Mouse (Mus musculus): ENCODE results near the gene Mrps33. TPM values are rescaled to one million over a fixed set of nuclear protein-coding genes. Genes with fewer than 3 reads are reported as not detected.

Mrps33 gene
- 245 and 262 TPM in 2 replicates for polyA plus RNA-seq (2014; fragmentation: Nextera tagmentation; extraction: Ambion mirVana)

DNA sequence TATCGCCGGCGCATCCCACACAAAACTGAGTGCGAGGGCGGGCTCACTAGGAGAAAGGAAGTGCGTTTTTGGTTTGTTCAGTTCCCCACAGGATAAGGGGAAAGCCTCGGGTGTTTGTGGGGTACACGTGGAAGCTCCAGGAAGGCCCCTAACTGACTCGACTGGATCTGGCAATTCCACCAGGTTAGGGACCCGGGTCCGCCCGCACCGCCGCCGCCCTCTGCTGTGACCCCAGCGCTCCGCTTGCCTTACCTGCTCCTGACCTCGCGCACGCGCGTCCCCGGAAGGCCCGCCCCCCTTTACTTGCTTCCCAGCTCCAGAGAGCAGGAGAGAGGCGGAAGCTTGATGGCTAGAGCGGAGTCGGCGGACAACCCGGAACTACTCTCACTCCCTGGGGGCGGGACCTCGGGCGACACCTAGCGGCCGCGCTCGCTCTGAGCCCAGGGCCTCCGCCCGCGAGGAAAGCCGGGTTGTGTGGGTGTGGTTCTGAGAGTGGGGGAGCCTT is at the start of gene Mrps33:
Mrps33 (minus strand) TSS at position 377 of the 505 bp plus-strand sequence.
- DNase-seq (ENCODE audit: low spot score) (peak; percentile 97), ATAC-seq (peak; percentile 99)
- H3K9me3 ChIP-seq (replicated peaks; ENCODE audit: control insufficient read depth, low read length): no peaks in the 10 kb centered on the region
- H3K4me1 ChIP-seq (ENCODE audit: control insufficient read depth, insufficient read depth, low read length): no peaks in the 10 kb centered on the region; the same call in 1 of the 2 replicates
- H3K4me3 ChIP-seq (ENCODE audit: low read depth, low read length): peak within 1 kb of the TSS; percentile 66
- H3K36me3 ChIP-seq (ENCODE audit: control insufficient read depth, insufficient read depth, low read length): no peaks in the 10 kb centered on the region
- H3K4me2 ChIP-seq (ENCODE audit: low read length): peak within 1 kb of the TSS; percentile 72
- WGBS: under 1% methylated on average over 40 of the region's 40 CpGs
- H3K9ac ChIP-seq (ENCODE audit: low read length): peak within 1 kb of the TSS; percentile 73
- H3K27ac ChIP-seq (ENCODE audit: low read depth, low read length): no peak within 1 kb of the TSS; the same call in 1 of the 2 replicates
- H3K27me3 ChIP-seq (replicated peaks; ENCODE audit: control insufficient read depth, insufficient read depth, low read length): no peaks in the 10 kb centered on the region

DNA sequence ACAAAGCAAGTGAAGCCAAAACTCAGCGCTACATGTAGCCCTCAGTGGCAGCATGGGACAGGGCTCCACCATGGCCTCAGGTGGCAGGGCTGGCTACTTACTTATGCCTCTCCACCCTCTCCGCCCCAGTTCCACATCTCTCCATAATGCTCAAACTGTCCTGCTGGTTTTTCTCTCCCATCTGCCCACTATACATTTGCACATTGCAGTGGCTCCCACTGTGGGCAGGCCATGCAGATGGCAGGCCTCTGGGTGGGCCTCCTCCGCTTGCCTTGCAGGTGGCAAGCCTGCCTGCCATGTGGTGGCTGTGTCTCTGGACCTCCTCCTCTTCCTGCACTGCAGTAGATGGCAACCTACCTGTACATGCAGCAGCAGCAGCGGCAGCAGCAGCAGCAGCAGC is 38.9 kb upstream of the Mrps33 start:
- H3K9me3 ChIP-seq (replicated peaks; ENCODE audit: control insufficient read depth, low read length): no peaks in the 10 kb centered on the region
- H3K9ac ChIP-seq (ENCODE audit: low read length): no peak overlapping the region
- ATAC-seq (no peak), DNase-seq (ENCODE audit: low spot score) (no peak)
- H3K36me3 ChIP-seq (ENCODE audit: control insufficient read depth, insufficient read depth, low read length): no peaks in the 10 kb centered on the region
- no peak overlapping the region for H3K4me2 ChIP-seq (ENCODE audit: low read length)
- whole genome bisulfite sequencing: 92% methylated on average over 4 of the region's 4 CpGs
- no peak overlapping the region for H3K27ac ChIP-seq (ENCODE audit: low read depth, low read length)
- no peaks in the 10 kb centered on the region for H3K27me3 ChIP-seq (replicated peaks; ENCODE audit: control insufficient read depth, insufficient read depth, low read length)
- no peaks in the 10 kb centered on the region for H3K4me1 ChIP-seq (ENCODE audit: control insufficient read depth, insufficient read depth, low read length)
- H3K4me3 ChIP-seq (ENCODE audit: low read depth, low read length): no peak overlapping the region

DNA sequence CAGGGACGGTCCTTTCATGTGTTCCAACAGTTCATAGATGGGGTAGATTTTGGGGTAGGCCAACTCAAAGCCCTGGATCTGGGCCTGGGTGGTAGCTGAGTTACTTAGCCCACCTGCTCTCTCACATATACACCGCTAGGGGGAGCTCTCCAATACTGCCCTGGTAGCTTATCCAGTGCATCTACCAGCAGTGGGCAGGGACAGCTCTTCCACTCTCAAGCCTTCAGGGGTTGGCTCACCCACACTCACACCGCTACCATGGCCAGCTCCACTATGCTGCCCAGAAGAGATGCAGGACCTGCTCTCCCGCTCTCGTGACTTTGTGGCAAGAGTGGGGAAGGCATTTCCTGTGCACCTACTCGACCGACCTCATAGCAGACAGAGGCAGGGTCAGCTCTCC is 38.0 kb upstream of the Mrps33 start:
- no peak for ATAC-seq
- Histone ChIP-seq H3K36me3 (ENCODE audit: control insufficient read depth, insufficient read depth, low read length) (no peaks in the 10 kb centered on the region), H3K9ac (ENCODE audit: low read length) (no peak overlapping the region), H3K4me1 (ENCODE audit: control insufficient read depth, insufficient read depth, low read length) (no peaks in the 10 kb centered on the region), H3K27me3 (replicated peaks; ENCODE audit: control insufficient read depth, insufficient read depth, low read length) (no peaks in the 10 kb centered on the region), H3K4me2 (ENCODE audit: low read length) (no peak overlapping the region), H3K27ac (ENCODE audit: low read depth, low read length) (no peak overlapping the region), H3K9me3 (replicated peaks; ENCODE audit: control insufficient read depth, low read length) (no peaks in the 10 kb centered on the region), H3K4me3 (ENCODE audit: low read depth, low read length) (no peak overlapping the region)
- DNase-seq (ENCODE audit: low spot score): peak; percentile 10
- WGBS: 53% methylated on average over 7 of the region's 7 CpGs

DNA sequence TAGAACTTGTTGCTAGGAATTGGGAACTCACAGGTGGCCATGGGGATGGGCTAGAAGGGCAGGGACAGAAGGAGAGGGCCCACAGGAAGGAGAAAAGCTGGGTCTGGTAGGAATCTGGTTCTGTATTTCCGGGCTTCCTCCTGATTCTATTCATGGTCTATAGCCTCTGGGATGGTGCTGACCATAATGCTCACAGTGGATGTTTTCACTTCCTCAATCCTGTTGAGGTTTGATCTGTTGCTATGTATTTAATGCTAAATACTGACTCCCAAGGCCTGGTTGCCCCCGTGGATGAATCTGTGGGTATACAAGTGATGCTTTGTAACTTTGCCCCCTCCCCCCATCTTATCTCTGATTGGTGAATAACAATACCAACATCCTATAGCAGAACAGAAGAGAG is 36.8 kb upstream of the Mrps33 start:
- 81% methylated on average over 2 of the region's 2 CpGs for WGBS

DNA sequence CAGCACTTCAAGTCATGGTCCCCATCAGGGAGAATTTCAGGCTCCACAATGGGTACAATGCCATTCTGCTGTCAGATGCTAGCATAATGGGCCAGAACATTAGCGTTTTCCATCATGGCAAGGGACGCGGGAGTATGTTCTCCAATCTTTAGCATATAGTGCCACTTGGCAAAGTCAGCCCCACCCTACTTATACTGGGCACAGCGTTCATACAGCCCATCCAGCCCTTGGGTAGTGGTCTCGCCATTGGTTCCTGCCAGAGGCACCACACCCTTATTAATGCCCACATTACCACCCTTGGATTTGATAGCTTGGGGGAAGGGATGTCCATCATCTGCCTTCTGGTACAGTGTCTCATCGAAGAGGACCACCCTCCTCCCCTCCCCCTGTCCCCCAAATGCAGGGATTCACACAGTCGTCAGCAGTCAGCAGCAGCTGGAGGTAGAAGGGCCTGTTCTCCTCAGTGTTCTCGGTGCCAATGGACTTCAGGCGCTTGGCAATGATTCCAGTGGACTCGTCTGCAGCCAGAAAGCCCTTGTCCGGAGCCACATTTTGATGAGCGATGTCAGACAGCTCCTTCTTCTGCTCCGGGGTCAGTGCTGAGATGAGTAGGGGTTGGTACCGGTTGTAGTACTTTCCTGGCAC is 33.0 kb upstream of the Mrps33 start:
- Histone ChIP-seq H3K27ac (ENCODE audit: low read depth, low read length) (no peak overlapping the region), H3K9ac (ENCODE audit: low read length) (no peak overlapping the region), H3K9me3 (replicated peaks; ENCODE audit: control insufficient read depth, low read length) (no peaks in the 10 kb centered on the region), H3K4me3 (ENCODE audit: low read depth, low read length) (no peak overlapping the region), H3K27me3 (replicated peaks; ENCODE audit: control insufficient read depth, insufficient read depth, low read length) (no peaks in the 10 kb centered on the region), H3K4me2 (ENCODE audit: low read length) (no peak overlapping the region), H3K4me1 (ENCODE audit: control insufficient read depth, insufficient read depth, low read length) (no peaks in the 10 kb centered on the region), H3K36me3 (ENCODE audit: control insufficient read depth, insufficient read depth, low read length) (no peaks in the 10 kb centered on the region)
- WGBS: 94% methylated on average over 14 of the region's 14 CpGs
- ATAC-seq: no peak
- DNase-seq (ENCODE audit: low spot score): no peak

More for the DNA sequence above, 36.8 kb upstream of the Mrps33 start:
- Histone ChIP-seq H3K4me3 (ENCODE audit: low read depth, low read length) (no peak overlapping the region), H3K27me3 (replicated peaks; ENCODE audit: control insufficient read depth, insufficient read depth, low read length) (no peaks in the 10 kb centered on the region), H3K4me1 (ENCODE audit: control insufficient read depth, insufficient read depth, low read length) (no peaks in the 10 kb centered on the region), H3K36me3 (ENCODE audit: control insufficient read depth, insufficient read depth, low read length) (no peaks in the 10 kb centered on the region), H3K9ac (ENCODE audit: low read length) (no peak overlapping the region), H3K4me2 (ENCODE audit: low read length) (no peak overlapping the region), H3K9me3 (replicated peaks; ENCODE audit: control insufficient read depth, low read length) (no peaks in the 10 kb centered on the region), H3K27ac (ENCODE audit: low read depth, low read length) (no peak overlapping the region)
- no peak for ATAC-seq
- no peak for DNase-seq (ENCODE audit: low spot score)

DNA sequence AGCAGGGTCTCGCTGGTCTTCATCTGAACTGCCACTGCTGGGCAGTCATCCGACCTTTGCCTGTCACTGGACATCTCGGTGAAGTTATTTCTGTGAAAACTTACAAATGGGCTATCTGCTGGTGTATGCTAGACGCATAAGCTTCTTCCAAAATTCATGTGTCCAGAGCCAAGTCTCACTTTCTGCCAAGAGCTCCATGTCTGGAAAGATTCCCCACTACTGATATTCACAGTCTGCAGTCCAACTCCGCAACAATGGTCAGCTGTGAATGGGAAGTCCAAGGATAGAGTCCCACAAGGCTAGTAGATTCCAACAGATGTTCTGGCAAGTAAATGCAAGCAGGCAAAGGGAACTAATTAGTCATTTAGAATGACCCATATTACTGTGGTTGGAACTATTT is 17.9 kb upstream of the Mrps33 start:
- no peak overlapping the region for H3K27ac ChIP-seq (ENCODE audit: low read depth, low read length)

DNA sequence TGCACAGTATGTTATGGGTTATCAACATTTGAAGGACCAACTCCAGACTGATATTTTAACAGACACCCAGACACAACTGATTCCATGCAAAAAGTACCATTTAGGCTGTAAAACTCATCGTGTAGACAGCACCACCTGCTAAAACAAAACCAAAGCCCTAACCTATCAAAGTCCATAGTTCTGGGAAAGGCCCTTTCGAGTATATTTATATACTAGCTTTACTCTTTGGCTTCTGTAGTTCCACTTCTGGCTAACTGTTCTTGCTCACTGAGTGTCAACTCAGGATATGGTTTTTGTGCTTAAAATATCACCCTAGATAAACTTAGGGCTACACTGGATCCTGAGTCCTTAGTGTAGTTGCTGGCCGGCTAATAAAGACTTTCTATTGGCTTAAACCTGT is 10.5 kb upstream of the Mrps33 start:
- DNase-seq (ENCODE audit: low spot score): no peak
- H3K27ac ChIP-seq (ENCODE audit: low read depth, low read length): no peak overlapping the region
- 80% methylated on average over 3 of the region's 3 CpGs for WGBS

More for the DNA sequence above, 17.9 kb upstream of the Mrps33 start:
- Histone ChIP-seq H3K9me3 (replicated peaks; ENCODE audit: control insufficient read depth, low read length) (no peaks in the 10 kb centered on the region), H3K36me3 (ENCODE audit: control insufficient read depth, insufficient read depth, low read length) (no peaks in the 10 kb centered on the region), H3K4me1 (ENCODE audit: control insufficient read depth, insufficient read depth, low read length) (no peaks in the 10 kb centered on the region), H3K4me2 (ENCODE audit: low read length) (no peak overlapping the region), H3K27me3 (replicated peaks; ENCODE audit: control insufficient read depth, insufficient read depth, low read length) (no peaks in the 10 kb centered on the region), H3K9ac (ENCODE audit: low read length) (no peak overlapping the region), H3K4me3 (ENCODE audit: low read depth, low read length) (no peak overlapping the region)
- ATAC-seq (no peak), DNase-seq (ENCODE audit: low spot score) (no peak)
- WGBS: 90% methylated on average over 5 of the region's 5 CpGs

DNA sequence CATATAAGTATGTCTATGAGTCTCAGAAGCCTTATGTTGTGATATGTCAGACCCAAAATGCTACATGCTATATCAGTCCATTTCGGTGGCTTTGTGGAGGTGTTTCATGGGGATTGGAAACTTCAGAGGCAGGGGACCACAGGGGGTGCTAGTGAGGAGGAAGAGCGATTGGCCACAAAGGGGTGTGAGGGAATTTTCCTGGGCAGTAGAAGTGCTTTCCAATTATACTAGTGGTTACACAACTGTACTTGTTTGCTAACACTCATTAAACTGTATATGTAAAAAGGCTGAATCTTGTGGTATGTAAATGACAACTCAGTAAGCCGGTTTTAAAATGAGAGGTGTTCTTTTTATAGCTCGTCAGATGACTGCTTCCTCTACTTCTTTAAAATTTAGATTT is 8.1 kb upstream of the Mrps33 start:
- H3K27me3 ChIP-seq (replicated peaks; ENCODE audit: control insufficient read depth, insufficient read depth, low read length): no peaks in the 10 kb centered on the region
- DNase-seq (ENCODE audit: low spot score) (no peak), ATAC-seq (no peak)
- no peak overlapping the region for H3K4me3 ChIP-seq (ENCODE audit: low read depth, low read length)
- no peaks in the 10 kb centered on the region for H3K36me3 ChIP-seq (ENCODE audit: control insufficient read depth, insufficient read depth, low read length)
- no peak overlapping the region for H3K27ac ChIP-seq (ENCODE audit: low read depth, low read length)
- no peaks in the 10 kb centered on the region for H3K9me3 ChIP-seq (replicated peaks; ENCODE audit: control insufficient read depth, low read length)
- no peaks in the 10 kb centered on the region for H3K4me1 ChIP-seq (ENCODE audit: control insufficient read depth, insufficient read depth, low read length)
- 54% methylated on average over 4 of the region's 4 CpGs for WGBS
- no peak overlapping the region for H3K4me2 ChIP-seq (ENCODE audit: low read length)
- no peak overlapping the region for H3K9ac ChIP-seq (ENCODE audit: low read length)

More for the DNA sequence above, 10.5 kb upstream of the Mrps33 start:
- no peak overlapping the region for H3K9ac ChIP-seq (ENCODE audit: low read length)
- H3K36me3 ChIP-seq (ENCODE audit: control insufficient read depth, insufficient read depth, low read length): no peaks in the 10 kb centered on the region
- no peaks in the 10 kb centered on the region for H3K4me1 ChIP-seq (ENCODE audit: control insufficient read depth, insufficient read depth, low read length)
- no peaks in the 10 kb centered on the region for H3K9me3 ChIP-seq (replicated peaks; ENCODE audit: control insufficient read depth, low read length)
- H3K4me3 ChIP-seq (ENCODE audit: low read depth, low read length): no peak overlapping the region
- no peaks in the 10 kb centered on the region for H3K27me3 ChIP-seq (replicated peaks; ENCODE audit: control insufficient read depth, insufficient read depth, low read length)
- no peak for ATAC-seq
- H3K4me2 ChIP-seq (ENCODE audit: low read length): no peak overlapping the region

DNA sequence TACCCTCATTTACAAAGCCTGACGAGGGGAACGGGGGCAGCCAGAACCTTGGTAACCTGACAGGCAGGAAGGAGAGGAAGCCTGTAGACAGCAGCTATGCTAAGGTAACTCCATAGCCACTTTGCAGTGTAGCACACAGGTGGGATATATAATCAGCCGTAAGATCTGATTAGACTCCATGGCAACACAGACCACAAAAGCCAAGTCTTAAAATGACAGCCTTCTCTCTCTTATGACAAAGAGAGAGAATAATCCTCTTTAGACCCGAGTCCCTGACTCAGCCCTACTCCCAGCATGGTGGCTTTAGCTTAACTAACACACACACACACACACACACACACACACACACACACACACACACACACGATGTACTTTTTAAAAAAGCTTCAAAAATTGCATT is 2.3 kb downstream of the Mrps33 start:
- Histone ChIP-seq H3K9me3 (replicated peaks; ENCODE audit: control insufficient read depth, low read length) (no peaks in the 10 kb centered on the region), H3K27me3 (replicated peaks; ENCODE audit: control insufficient read depth, insufficient read depth, low read length) (no peaks in the 10 kb centered on the region), H3K4me3 (ENCODE audit: low read depth, low read length) (no peak overlapping the region), H3K4me2 (ENCODE audit: low read length) (no peak overlapping the region), H3K27ac (ENCODE audit: low read depth, low read length) (no peak overlapping the region), H3K4me1 (ENCODE audit: control insufficient read depth, insufficient read depth, low read length) (no peaks in the 10 kb centered on the region; the same call in 1 of the 2 replicates), H3K9ac (ENCODE audit: low read length) (no peak overlapping the region), H3K36me3 (ENCODE audit: control insufficient read depth, insufficient read depth, low read length) (peaks cover 5% of the 10 kb centered on the region; the same call in 1 of the 2 replicates)
- ATAC-seq (no peak), DNase-seq (ENCODE audit: low spot score) (no peak)
- 21% methylated on average over 5 of the region's 5 CpGs for WGBS

Data from forebrain, embryonic 14.5 days (tissue).